Mouse (Mus musculus): ENCODE results near the gene Tmem63a. TPM values are rescaled to one million over a fixed set of nuclear protein-coding genes. Genes with fewer than 3 reads are reported as not detected.

Gene Tmem63a
- polyA plus RNA-seq, 1 experiment from 2014 or later, result 1.2 TPM

GRCm38 (mm10) chr1:181015558-181015957 lies 73.4 kb downstream of the Tmem63a start:
- ATAC-seq, result no peak
- Histone ChIP-seq H3K4me1 (ENCODE audit: control insufficient read depth, insufficient read depth, low read length) (peaks cover 2% of the 10 kb centered on the region; the same call in 1 of the 2 replicates), H3K27me3 (ENCODE audit: control insufficient read depth, insufficient read depth, low read depth, low read length) (no peaks in the 10 kb centered on the region), H3K4me3 (ENCODE audit: low read depth, low read length) (no peak overlapping the region), H3K4me2 (ENCODE audit: low read length) (no peak overlapping the region), H3K36me3 (ENCODE audit: control insufficient read depth, insufficient read depth, low read length) (no peaks in the 10 kb centered on the region), H3K27ac (ENCODE audit: low read length) (no peak overlapping the region), H3K9me3 (replicated peaks; ENCODE audit: control insufficient read depth, low read length, poor library complexity, severe bottlenecking) (no peaks in the 10 kb centered on the region), H3K9ac (ENCODE audit: low read depth, low read length) (no peak overlapping the region)

GRCm38 (mm10) chr1:181016045-181016444 lies 73.9 kb downstream of the Tmem63a start:
- no peak for ATAC-seq
- H3K9ac ChIP-seq (ENCODE audit: low read depth, low read length), result no peak overlapping the region; the same call in 1 of the 2 replicates
- H3K27me3 ChIP-seq (ENCODE audit: control insufficient read depth, insufficient read depth, low read depth, low read length), result no peaks in the 10 kb centered on the region
- WGBS, result 80% methylated on average over 4 of the region's 4 CpGs
- no peaks in the 10 kb centered on the region for H3K36me3 ChIP-seq (ENCODE audit: control insufficient read depth, insufficient read depth, low read length)
- H3K4me3 ChIP-seq (ENCODE audit: low read depth, low read length), result peak overlapping the region; percentile 55; the same call in 1 of the 2 replicates
- H3K9me3 ChIP-seq (replicated peaks; ENCODE audit: control insufficient read depth, low read length, poor library complexity, severe bottlenecking), result no peaks in the 10 kb centered on the region
- peak overlapping the region; percentile 25; the same call in 1 of the 2 replicates for H3K27ac ChIP-seq (ENCODE audit: low read length)
- H3K4me1 ChIP-seq (ENCODE audit: control insufficient read depth, insufficient read depth, low read length), result peaks cover 2% of the 10 kb centered on the region; the same call in 1 of the 2 replicates
- peak overlapping the region; percentile 98 for H3K4me2 ChIP-seq (ENCODE audit: low read length)

GRCm38 (mm10) chr1:181016532-181017131 lies 74.5 kb downstream of the Tmem63a start:
- H3K27ac ChIP-seq (ENCODE audit: low read length), result peak overlapping the region; percentile 25
- peak; percentile 87 for ATAC-seq
- H3K9ac ChIP-seq (ENCODE audit: low read depth, low read length), result peak overlapping the region; percentile 63
- no peaks in the 10 kb centered on the region for H3K27me3 ChIP-seq (ENCODE audit: control insufficient read depth, insufficient read depth, low read depth, low read length)
- no peaks in the 10 kb centered on the region for H3K9me3 ChIP-seq (replicated peaks; ENCODE audit: control insufficient read depth, low read length, poor library complexity, severe bottlenecking)
- H3K36me3 ChIP-seq (ENCODE audit: control insufficient read depth, insufficient read depth, low read length), result no peaks in the 10 kb centered on the region
- H3K4me2 ChIP-seq (ENCODE audit: low read length), result peak overlapping the region; percentile 98
- H3K4me3 ChIP-seq (ENCODE audit: low read depth, low read length), result peak overlapping the region; percentile 55
- 2% methylated on average over 21 of the region's 21 CpGs for WGBS
- H3K4me1 ChIP-seq (ENCODE audit: control insufficient read depth, insufficient read depth, low read length), result peaks cover 2% of the 10 kb centered on the region; the same call in 1 of the 2 replicates

GRCm38 (mm10) chr1:181017212-181017711 lies 75.1 kb downstream of the Tmem63a start:
- WGBS, result under 1% methylated on average over 22 of the region's 22 CpGs
- peak overlapping the region; percentile 34; the same call in 1 of the 2 replicates for H3K27ac ChIP-seq (ENCODE audit: low read length)
- H3K9me3 ChIP-seq (replicated peaks; ENCODE audit: control insufficient read depth, low read length, poor library complexity, severe bottlenecking), result no peaks in the 10 kb centered on the region
- H3K36me3 ChIP-seq (ENCODE audit: control insufficient read depth, insufficient read depth, low read length), result no peaks in the 10 kb centered on the region
- no peaks in the 10 kb centered on the region for H3K27me3 ChIP-seq (ENCODE audit: control insufficient read depth, insufficient read depth, low read depth, low read length)
- ATAC-seq, result peak; percentile 89
- H3K4me1 ChIP-seq (ENCODE audit: control insufficient read depth, insufficient read depth, low read length), result peaks cover 2% of the 10 kb centered on the region; the same call in 1 of the 2 replicates
- H3K4me2 ChIP-seq (ENCODE audit: low read length), result peak overlapping the region; percentile 98
- H3K4me3 ChIP-seq (ENCODE audit: low read depth, low read length), result peak overlapping the region; percentile 55
- peak overlapping the region; percentile 63 for H3K9ac ChIP-seq (ENCODE audit: low read depth, low read length)

GRCm38 (mm10) chr1:181017890-181018420 lies 75.8 kb downstream of the Tmem63a start:
- no peak overlapping the region for H3K4me2 ChIP-seq (ENCODE audit: low read length)
- H3K4me3 ChIP-seq (ENCODE audit: low read depth, low read length), result no peak overlapping the region
- no peak overlapping the region for H3K27ac ChIP-seq (ENCODE audit: low read length)
- no peaks in the 10 kb centered on the region for H3K36me3 ChIP-seq (ENCODE audit: control insufficient read depth, insufficient read depth, low read length)
- H3K4me1 ChIP-seq (ENCODE audit: control insufficient read depth, insufficient read depth, low read length), result peaks cover 2% of the 10 kb centered on the region; the same call in 1 of the 2 replicates
- no peaks in the 10 kb centered on the region for H3K9me3 ChIP-seq (replicated peaks; ENCODE audit: control insufficient read depth, low read length, poor library complexity, severe bottlenecking)
- no peak overlapping the region for H3K9ac ChIP-seq (ENCODE audit: low read depth, low read length)
- H3K27me3 ChIP-seq (ENCODE audit: control insufficient read depth, insufficient read depth, low read depth, low read length), result no peaks in the 10 kb centered on the region
- 75% methylated on average over 13 of the region's 13 CpGs for whole genome bisulfite sequencing
- ATAC-seq, result no peak

- H3K4me1 ChIP-seq (ENCODE audit: control insufficient read depth, insufficient read depth, low read length), result peaks cover 2% of the 10 kb centered on the region; the same call in 1 of the 2 replicates
- H3K36me3 ChIP-seq (ENCODE audit: control insufficient read depth, insufficient read depth, low read length), result no peaks in the 10 kb centered on the region
- no peaks in the 10 kb centered on the region for H3K9me3 ChIP-seq (replicated peaks; ENCODE audit: control insufficient read depth, low read length, poor library complexity, severe bottlenecking)
- no peak for ATAC-seq
- no peak within 1 kb of the TSS for H3K27ac ChIP-seq (ENCODE audit: low read length)
- no peak within 1 kb of the TSS for H3K4me2 ChIP-seq (ENCODE audit: low read length)
- no peaks in the 10 kb centered on the region for H3K27me3 ChIP-seq (ENCODE audit: control insufficient read depth, insufficient read depth, low read depth, low read length)
- H3K4me3 ChIP-seq (ENCODE audit: low read depth, low read length), result no peak within 1 kb of the TSS
- 60% methylated on average over 5 of the region's 5 CpGs for WGBS
- H3K9ac ChIP-seq (ENCODE audit: low read depth, low read length), result no peak within 1 kb of the TSS
Observed at GRCm38 (mm10) chr1:181020756-181021487, 78.8 kb downstream of the Tmem63a start, which contains the start of gene Ephx1. Ephx1 (minus strand) TSS chr1:181020904.

- Histone ChIP-seq H3K9me3 (replicated peaks; ENCODE audit: control insufficient read depth, low read length, poor library complexity, severe bottlenecking) (no peaks in the 10 kb centered on the region), H3K27me3 (ENCODE audit: control insufficient read depth, insufficient read depth, low read depth, low read length) (no peaks in the 10 kb centered on the region), H3K27ac (ENCODE audit: low read length) (no peak overlapping the region), H3K4me3 (ENCODE audit: low read depth, low read length) (no peak overlapping the region), H3K4me1 (ENCODE audit: control insufficient read depth, insufficient read depth, low read length) (peaks cover under 1% of the 10 kb centered on the region; the same call in 1 of the 2 replicates), H3K9ac (ENCODE audit: low read depth, low read length) (no peak overlapping the region), H3K4me2 (ENCODE audit: low read length) (no peak overlapping the region), H3K36me3 (ENCODE audit: control insufficient read depth, insufficient read depth, low read length) (no peaks in the 10 kb centered on the region)
- no peak for ATAC-seq
- WGBS, result 68% methylated on average over 7 of the region's 7 CpGs
Observed at GRCm38 (mm10) chr1:181021488-181021865, 79.3 kb downstream of the Tmem63a start.

GRCm38 (mm10) chr1:181022265-181022664 lies 80.1 kb downstream of the Tmem63a start:
- Histone ChIP-seq H3K9me3 (replicated peaks; ENCODE audit: control insufficient read depth, low read length, poor library complexity, severe bottlenecking) (no peaks in the 10 kb centered on the region), H3K27ac (ENCODE audit: low read length) (no peak overlapping the region), H3K9ac (ENCODE audit: low read depth, low read length) (no peak overlapping the region), H3K27me3 (ENCODE audit: control insufficient read depth, insufficient read depth, low read depth, low read length) (no peaks in the 10 kb centered on the region), H3K4me2 (ENCODE audit: low read length) (no peak overlapping the region), H3K4me1 (ENCODE audit: control insufficient read depth, insufficient read depth, low read length) (no peaks in the 10 kb centered on the region; the same call in 1 of the 2 replicates), H3K36me3 (ENCODE audit: control insufficient read depth, insufficient read depth, low read length) (no peaks in the 10 kb centered on the region), H3K4me3 (ENCODE audit: low read depth, low read length) (no peak overlapping the region)
- 16% methylated on average over 1 of the region's 1 CpGs for WGBS
- no peak for ATAC-seq
